Mouse (Mus musculus) megakaryocyte progenitor cell, adult 5-6 weeks (primary cell): Measurements from ENCODE around the gene Igbp1b. TPM values are rescaled to one million over a fixed set of nuclear protein-coding genes. Genes with fewer than 3 reads are reported as not detected.

Experiments
- ATAC-seq: replicated peaks from 2 replicates; pipeline ENCODE4 v1.8.0; 2016; ENCODE audit warnings: mild to moderate bottlenecking, moderate TSS enrichment, inconsistent platforms; ENCODE audit not compliant: poor library complexity
- total RNA-seq, 2 experiments: library from RNA; stranded (forward) in 1 of 2; stranded (reverse) in 1 of 2; fragments of 157-497, 149-512 nt in 1 of 2; fragments of 200-1000 nt in 1 of 2; gene quantifications; 2 replicates each; pipeline versions ENCODE4 v1.2.3 to v1.2.4; 2015 to 2017

The Igbp1b gene
- total RNA-seq (2015) = not detected in 2 replicates
- total RNA-seq (2017) = not detected in 2 replicates

GRCm38 (mm10) chr6:138658516-138658915, at the start of gene Igbp1b:
Gene Igbp1b, minus strand, starts transcription at chr6:138658544.
- ATAC-seq = no peak

GRCm38 (mm10) chr6:138682959-138683358, 24.6 kb upstream of the Igbp1b start:
- no peak for ATAC-seq

GRCm38 (mm10) chr6:138672704-138673141, 14.4 kb upstream of the Igbp1b start:
- no peak for ATAC-seq

GRCm38 (mm10) chr6:138665416-138665815, 7.1 kb upstream of the Igbp1b start:
- no peak for ATAC-seq

- ATAC-seq = no peak
Measured at GRCm38 (mm10) chr6:138645604-138646003, 12.7 kb downstream of the Igbp1b start.

- ATAC-seq = no peak
Measured at GRCm38 (mm10) chr6:138639351-138639750, 19.0 kb downstream of the Igbp1b start.

GRCm38 (mm10) chr6:138620786-138621185, 37.6 kb downstream of the Igbp1b start:
- no peak for ATAC-seq

- no peak for ATAC-seq
Measured at GRCm38 (mm10) chr6:138618396-138618795, 39.9 kb downstream of the Igbp1b start.

Other genes with a start within 250 kb of the Igbp1b start
- not detected in 2 replicates for gene Lmo3, start 76.6 kb downstream of the Igbp1b start, total RNA-seq (2015)
- not detected in 2 replicates for gene Lmo3, start 76.6 kb downstream of the Igbp1b start, total RNA-seq (2017)